Mouse (Mus musculus) urinary bladder, postnatal 36 days (tissue): ENCODE data around the gene Mcf2l.

Experiments
- DNase-seq, 2 experiments: peaks; one replicate each; pipeline ENCODE4 v3.0.0; 2022; ENCODE audit warnings: low spot score in 2 of 2, mixed read lengths in 1 of 2

Gene Mcf2l

DNA sequence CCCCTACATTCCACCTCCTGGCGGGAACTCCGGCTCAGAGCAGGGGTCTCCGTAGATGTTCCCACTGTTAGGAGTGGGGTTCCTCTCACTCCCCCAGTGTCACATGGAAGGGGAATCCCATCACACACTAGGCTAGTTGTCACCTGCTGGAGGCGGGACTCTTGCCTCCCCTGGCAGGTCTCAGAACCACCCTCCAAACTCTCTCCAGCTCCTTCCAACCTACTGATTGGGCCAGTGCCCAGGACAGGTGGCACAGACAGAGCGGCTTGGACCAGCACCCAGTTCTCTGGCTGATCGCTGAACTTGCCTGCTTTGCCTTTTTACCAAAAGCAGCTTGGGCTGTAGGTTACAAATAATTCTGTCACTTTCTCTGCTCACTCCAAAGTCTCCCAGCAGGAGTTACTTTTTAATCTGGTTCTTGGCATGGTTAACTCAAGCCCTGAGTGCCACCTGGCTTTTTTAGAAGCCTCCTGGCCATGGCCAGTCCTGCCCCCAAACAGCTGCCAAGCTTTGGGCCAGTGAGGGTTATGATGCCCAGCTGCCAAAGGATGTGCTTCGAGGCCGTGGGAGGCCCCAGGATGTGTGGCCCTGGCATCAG lies 687 bp downstream of the Mcf2l start:
- DNase-seq, result no peak

DNA sequence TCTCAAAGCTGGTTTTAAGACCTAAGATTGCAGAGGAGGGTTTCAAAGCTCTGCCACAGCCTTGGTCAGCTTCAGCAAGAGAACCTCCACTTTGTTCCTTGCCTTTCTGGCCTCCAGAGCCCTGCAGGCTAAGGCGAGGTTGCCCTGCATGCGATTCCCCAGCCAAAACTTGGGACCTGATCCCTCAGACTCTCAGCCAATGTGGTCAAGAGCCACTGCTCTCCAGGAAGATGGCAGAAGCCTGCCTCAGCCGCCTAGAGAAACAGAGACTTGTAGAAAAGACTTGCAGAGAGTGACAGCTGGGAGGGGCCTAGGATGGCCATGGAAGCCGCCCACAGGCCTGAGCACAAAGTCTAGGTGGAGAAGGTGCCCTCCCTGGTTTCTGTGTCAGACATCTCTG lies 1.4 kb downstream of the Mcf2l start:
- no peak for DNase-seq

DNA sequence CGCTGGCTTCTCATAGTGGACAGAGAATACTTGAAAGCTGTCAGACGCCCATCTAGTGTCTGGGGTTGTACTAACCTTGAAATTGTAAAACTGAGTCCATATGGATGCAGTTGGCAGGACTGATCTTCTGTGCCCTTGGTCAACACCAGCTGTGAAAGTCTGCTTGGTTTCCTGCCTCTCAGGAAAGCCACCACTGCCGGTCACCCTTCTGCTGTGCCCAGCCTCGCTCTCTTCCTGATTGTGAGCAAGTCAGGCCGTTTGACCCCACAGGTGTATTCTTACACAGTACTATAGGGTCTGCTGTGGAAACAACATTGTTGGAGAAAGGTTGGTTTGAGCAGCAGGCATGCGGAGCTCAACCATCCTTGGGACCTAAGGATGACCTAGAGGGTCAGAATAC lies 3.5 kb downstream of the Mcf2l start:
- DNase-seq, result no peak

DNA sequence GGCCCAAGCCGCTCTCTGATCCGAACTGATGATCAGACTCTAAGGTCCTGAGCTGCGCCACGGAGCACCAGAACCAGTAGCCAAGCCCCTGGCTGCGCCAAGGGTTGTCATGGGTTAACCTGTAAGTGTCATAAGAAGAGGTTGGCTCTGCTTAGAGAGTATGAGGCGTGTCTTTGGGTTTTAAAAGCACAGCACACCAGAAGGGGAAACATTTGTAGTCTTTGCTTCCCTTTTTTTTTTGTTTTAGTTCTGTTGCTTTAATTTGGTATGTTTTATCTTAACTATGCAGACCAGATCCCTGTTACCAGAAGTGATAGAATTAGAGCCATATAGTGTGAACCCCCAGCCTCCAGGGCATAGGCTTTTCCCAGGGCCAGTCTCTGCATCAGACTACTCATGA lies 6.6 kb downstream of the Mcf2l start:
- DNase-seq, result no peak

DNA sequence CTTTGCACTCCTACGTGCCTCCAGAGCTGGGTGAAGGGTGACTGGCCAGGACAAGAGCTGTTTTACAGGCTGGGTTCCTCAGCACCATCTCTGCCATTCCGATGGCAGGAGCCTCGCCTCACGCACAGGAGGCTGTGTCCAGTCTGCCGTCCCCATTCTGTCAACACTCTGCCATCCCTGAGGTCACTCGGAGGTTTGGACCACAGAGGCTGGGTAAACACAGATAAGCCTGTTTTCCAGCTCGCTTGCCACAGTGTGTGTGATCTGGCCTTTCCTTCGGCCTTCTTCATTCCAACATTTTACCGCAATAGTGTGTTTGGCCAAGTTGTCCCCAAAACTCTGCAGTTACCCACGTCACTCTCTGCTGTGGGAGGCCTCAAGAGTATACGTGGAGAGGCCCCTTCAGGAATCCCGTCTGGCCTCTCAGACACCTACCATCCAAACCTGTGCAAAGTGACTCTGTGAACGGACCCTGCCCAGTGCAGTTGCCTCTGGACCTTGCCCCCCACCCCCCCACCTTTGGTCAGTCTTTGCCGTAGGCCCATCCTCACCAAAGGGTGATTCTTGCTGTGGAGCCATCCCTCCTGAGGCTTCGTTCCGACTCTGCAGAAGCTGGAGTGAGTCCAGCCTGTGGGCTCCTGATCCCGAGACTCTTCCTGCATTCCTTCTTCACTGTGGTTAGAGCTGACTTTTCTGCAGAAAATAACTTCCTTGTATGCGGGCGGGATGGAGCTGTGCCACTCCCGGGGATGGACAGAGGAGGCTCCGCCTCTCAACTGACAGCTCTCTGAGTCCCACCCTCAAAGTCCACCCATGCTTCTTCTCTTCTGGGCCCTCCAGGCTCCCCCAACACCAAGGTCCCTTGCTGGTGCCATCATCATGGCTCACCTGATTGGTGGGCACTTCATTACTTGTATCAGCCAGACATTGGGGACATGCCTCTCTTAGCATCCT lies 9.7 kb downstream of the Mcf2l start:
- DNase-seq, result no peak

DNA sequence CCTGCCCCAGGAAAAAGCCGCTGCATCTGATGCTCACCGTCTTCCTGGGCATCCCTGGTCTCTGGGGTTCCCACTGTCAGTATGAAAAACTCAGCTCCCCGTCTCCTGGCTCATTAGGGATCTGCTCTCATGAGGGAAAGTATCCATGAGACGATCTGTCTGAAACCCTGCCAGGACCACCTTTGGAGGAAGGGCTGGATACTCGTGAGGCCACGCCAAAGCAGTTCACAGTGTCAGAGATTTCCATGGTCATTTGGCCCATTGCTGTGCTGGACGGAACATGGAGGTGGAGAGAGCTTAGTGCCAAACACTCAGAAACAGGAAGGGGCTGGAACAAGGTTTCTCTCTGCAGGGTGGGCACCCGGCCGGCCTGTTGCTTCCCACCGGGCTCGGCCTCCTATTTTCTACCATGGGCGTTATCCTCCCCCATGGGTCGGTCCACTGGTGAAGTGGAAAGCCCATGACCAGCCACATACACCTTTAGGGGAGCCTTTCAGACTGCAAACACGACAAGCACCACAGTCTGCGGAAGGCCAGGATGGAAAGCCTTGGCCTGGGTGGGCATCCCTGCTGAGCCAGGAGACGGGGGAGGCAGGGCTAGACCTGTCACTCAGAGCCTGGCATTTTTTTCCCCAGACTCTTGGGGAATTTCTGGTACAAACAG lies 14.3 kb downstream of the Mcf2l start:
- DNase-seq, result no peak

DNA sequence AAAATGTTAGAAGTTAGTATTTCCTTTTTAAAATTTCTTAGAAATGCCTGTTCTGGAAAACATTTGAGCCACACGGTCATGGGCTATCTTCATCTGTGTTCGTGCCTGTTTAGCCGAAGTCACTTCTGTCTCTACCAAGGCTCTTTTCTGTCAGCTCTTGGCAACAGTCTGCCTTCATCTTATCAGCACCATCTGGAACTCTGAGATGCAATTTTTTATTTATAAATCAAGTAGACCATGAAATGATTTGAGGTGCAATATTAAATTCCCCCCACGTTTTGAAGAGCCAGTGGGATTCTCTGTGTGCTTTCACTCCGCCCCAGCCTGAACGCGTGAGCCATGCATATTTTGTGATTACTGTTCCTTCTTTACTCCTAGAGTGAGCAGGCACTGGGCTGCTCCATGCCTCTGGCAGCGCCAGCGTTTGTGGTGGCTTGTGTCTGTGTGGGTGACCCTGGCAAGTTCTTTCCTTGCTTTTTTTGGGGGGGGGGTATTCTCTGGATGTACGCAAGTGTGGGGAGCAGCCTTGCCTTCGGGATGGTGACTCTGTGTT lies 15.5 kb downstream of the Mcf2l start:
- no peak for DNase-seq

DNA sequence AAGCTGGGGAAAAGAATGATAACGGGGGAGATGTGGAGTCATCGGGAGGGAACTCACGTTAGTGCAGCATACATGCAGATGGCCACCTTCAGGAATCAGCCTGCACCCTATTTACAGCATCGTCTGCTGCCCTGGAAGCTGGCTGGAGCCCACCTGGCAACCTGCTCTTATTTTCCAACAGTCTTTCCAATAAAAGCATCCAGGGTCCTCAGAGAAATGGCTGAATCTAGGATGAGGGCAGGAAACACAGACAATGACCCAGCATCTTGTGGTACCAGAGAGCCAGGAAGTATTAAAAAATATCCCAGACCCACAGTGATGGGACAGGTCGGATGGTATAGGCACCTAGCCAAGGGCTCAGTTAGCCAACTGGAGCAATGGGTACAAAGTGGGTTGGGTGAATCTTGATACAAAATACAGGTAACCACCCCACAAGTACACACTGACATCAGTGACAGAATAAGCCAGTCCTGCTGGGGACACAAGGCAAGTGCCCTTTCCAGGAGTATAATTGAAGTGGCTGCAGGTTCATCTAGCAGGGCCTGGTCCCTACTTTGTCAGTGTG lies 19.4 kb downstream of the Mcf2l start:
- no peak for DNase-seq

DNA sequence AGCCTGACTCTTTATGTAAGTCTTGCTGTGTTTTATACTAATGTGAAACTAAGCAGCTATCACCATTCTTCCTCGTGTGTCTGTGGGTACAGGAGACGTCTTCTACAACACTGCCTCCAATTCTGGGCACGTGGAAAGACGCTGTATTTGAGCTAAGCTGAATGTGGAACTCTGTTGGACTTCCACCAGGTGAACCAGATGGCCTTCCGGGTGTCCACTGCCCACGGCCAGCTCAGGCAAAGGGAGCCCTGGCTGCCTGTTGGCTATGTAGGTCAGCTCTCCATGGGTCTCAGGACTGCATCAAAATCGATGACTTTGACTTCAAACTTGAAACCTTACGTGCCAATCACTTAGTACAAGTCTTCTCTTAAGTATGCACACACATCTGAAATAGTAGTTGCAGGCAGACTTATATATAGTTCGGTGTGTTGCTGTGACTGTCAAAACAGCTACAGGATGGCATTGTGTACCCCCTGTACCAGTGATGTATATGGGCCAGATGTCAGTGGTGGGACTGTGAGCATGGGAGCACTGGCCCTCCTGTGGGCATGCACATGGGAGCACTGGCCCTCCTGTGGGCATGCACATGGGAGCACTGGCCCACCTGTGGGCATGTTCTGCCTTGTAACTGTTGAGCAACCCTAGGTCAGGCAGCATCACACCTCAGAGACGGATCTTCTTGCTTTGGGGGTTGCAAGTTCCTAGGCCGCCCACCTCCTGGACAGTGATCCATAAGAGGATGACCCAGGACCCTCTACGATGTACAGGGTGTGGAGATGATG lies 20.4 kb downstream of the Mcf2l start:
- DNase-seq, result no peak

DNA sequence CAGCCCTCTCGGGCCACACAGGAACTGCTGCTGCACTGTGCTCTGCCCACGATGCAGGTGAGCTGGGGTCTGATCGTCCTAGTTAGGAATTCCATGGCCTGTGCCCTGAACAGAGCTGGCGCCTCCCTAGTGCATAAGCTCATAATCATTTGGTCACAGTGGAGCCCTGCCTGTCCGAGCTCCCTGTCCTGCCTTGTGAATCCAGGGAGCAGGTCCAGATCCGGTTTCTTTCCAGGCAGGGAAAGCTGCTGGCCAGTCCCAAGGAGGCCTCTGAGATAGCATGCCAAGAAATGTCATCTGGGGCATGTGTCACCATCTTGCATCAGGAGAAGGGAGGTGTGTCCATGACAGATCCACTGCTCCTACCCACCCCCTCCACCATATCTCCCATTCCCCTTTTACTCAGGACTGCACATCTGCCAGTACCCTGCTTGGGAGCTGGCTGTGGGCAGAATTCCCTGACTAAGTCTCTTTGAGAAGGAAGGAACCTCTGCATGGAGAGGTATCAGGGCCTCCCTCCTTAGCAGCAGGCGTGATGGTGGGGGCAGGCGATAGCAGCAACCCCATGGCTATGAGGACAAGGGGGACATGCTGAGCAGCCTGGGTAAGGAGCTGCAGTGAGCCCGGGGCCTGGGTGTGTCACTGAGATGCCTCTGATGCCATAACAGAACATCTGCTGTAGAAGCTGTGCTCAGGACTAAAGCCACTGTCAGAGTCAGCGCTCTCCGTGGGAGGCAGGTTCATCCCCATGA lies 21.4 kb downstream of the Mcf2l start:
- DNase-seq, result no peak

DNA sequence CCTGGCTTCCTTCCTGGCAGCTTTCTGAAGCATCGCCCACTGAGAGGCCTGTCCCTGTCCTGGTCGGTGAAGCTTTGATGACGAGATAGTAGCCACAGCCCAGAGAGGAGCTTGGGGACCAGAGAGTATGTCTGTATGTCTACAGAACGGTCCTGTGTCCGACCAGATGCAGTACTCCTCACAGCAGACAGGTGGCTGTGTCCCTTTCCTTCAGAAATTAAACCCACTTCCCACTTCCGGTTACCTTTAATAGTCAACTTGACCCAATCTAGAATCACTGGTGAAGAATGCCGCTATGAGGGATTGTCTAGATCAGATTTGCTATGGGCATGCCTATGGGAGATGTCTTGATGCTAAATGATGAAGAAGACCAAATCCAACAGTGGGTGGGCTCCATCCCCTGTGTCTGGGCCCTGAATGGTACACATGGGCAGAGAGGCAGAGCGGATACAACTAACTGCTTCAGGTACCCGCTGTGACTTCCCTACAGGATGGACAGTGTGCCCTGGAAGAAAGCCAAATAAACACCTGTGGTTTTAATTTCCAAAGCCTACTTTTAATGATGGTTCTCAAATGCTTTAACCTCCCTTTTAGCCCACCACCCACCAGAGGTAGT lies 22.0 kb downstream of the Mcf2l start:
- DNase-seq, result no peak

DNA sequence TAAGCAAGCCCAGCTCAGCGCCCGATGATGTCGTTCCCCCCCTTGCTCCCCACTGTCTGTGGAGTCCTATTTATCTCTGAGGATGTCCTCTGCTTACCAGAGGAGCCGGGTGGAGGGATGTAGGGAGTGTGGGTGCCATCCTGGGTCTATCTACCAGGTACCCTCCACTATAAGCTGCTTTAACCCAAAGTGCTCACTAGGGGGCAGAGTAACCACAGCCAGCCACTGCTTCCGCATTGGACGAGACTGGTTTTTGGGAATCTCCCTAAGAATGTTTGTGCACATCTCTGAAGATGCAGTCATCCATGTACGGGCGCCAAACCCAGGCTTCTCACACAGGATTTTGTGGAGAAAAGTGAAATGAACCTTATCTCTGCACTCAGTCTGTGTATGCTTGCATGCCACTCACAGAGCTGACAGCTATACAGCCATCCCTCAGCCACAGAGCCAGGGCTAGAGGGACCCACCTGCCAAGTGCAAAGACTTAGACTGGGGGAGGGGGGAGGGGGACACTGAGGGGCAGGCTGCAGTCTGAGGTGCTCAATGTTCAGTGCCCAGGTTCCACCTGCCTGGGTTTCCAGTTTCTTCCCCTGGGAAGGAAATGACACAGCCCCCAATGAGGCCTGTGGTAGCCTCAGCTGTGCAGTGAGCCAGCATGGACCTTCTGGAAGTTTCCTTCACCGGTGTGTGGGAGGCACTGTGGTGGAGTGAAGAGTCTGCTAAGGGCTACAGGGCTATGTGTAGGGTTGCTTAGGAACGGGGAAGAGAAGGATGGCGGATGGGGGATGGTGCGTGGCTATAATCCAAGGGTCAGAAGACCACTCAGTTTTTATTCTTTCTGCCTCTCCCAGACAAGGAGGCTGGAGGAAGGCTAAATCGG lies 23.1 kb downstream of the Mcf2l start:
- peak in 1 of 2 experiments; percentile 21 for DNase-seq

DNA sequence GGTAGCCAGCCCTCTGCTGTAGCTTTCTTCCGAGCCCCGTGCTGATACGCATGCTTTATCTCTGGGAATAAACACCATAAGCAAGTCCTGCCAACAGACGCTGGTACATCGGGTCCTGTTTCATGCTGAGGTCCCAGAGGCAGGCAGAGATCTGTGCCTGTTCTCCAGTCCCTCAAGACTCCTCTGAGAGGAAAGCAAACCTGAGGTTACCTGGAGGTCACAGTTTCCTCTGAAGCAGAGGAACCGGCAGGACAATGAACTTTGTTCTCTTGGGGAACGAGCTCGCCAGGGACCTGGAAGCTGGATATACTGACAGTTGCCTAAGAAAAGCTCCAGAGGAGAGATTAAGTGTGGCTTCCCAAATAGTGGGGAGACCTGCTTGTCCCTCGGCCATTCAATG lies 24.2 kb downstream of the Mcf2l start:
- no peak for DNase-seq

DNA sequence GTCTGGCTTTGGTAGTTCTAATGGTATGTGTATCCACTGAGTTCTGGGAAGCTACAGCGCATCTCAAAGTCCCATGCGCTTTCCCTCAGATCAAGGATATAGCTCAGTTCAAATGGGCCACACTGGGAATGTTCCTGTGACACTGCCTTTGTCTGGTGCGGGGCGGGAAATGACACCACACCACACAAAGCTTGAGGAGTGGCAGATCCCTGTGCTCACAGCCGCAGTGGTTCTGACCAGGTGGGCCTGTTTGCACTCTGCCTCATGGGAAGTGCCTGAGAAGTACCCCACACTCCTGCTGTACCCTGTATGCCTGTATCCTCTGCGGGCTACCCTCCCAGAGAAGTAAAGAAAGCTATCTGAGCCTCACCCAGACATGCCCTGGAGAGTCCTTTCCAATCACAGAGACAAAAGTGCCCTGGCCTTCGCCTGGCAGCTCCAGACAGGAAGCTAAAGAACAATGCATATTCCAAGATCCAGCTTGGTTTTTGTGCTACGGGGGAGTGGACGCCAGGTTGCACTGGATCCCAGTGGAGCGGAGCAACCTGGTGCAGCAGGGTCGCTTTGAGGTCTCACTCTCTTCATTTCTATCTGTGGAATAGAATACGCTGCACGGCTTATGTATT lies 30.3 kb downstream of the Mcf2l start:
- DNase-seq, result no peak

DNA sequence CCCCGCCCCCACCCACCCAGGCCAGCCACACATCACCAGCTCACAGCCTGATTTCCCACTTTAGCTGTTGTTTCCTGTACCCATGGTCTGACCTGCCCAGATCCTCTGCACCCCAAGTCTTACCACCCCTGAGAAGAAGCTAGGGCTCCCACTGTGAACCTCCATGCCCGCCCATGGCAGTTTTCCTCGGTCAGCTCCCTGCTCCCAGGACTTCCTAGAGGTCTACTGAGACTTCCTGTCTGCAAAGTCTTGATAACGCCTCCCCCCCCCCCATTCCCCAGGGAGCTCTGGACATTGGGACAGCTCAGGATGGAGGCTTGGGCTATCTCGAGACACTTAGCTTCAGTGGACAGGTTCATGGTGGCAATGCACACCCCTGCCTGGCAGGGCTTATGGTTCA lies 31.5 kb downstream of the Mcf2l start:
- DNase-seq, result no peak

DNA sequence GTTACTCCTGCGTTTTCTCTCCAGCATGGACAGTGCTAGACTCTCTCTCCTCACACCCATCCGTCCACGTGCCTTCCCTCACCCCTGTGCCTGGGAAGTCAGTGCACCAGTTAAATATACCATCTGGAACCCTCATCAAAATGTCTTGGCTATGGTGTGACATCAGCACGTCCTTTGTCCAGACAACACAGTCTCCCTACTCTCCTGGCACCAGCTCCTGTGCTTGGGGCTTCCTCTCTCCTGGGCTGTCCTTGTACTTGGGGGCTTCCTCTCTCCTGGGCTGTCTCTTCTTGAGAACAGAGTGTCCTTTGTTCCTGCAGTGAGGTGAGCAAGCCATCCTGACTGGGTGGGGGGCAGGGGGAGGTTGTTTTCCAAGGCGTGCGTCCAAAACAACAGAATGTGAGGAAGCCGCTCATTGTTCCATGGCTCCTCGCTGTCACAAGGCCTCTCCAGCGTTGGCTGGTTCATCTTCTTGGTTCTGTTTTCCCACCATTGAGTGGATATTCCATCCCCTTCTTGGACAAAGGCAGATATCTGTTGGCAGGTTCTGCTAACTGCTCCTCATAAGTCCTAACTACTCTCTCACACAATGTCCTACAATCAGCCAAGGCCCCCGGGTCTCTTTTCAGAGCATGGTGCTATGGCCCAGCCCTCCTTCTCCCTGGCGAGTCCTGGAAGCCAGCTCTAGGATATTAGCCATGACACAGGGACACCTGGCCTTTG lies 32.2 kb downstream of the Mcf2l start:
- peak in 1 of 2 experiments; percentile 21 for DNase-seq

DNA sequence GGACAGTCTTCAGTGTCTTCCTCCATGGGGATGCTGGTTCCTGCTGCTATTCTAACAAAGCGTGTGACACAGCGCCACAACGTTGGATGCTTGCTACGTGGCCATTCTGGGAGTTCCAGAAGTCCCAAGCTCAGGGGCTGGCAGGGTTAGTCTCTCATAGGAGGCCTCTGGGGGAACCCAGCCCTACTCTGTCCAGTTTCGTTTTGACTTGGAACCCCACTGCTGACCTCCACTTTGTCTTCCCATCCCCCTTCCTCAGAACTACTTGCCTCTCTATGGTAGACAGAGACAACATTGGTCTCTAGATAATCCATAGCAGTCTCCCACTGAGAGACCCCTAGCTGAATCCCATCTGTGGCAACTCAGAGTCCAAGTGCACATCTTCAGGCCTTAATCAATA lies 33.0 kb downstream of the Mcf2l start:
- no peak for DNase-seq

DNA sequence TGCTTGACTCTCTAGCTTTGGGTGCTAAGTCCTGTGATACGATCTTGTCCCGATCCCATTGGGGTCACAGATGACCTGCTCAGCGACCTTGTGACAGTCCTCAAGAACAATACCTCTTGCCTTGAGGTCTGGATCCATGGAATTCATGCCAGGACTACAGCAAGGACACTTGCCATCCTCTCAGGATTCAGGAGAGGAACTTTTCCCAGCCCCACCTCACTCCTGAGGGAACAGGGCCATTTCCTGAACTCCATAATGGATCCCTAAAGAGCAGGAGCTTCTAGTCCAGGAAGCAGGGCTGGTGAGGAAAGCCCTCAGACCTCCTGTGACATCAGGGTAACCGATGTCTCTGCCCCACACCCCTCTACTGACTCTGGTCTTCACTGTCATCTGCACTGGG lies 34.1 kb downstream of the Mcf2l start:
- no peak for DNase-seq
